Mouse (Mus musculus): ENCODE data around the gene Pkhd1.

GRCm38 (mm10) chr1:20481843-20482242 lies 136.0 kb downstream of the Pkhd1 start:
- TF ChIP-seq EP300 (IDR thresholded peaks at IDR 0.05) (no peak), CTCF (IDR thresholded peaks at IDR 0.05) (no peak)

Measured in lung, postnatal 0 days (tissue).